Mouse (Mus musculus) yolk sac, embryonic 10.5 days (tissue): Measurements from ENCODE around the gene Dgcr2.

Source experiments
- DNase-seq: peaks from one replicate; pipeline ENCODE4 v3.0.0-alpha.2; 2017; ENCODE audit warnings: low spot score

The Dgcr2 gene

GRCm38 (mm10) chr16:17911052-17911595 lies 12.8 kb upstream of the Dgcr2 start, which contains the start of gene Ess2:
Gene Ess2, minus strand, starts transcription at chr16:17911348.
- peak; percentile 89 for DNase-seq

GRCm38 (mm10) chr16:17896091-17896490 lies 2.3 kb downstream of the Dgcr2 start:
- no peak for DNase-seq

GRCm38 (mm10) chr16:17893923-17894322 lies 4.4 kb downstream of the Dgcr2 start, which contains the start of gene Tssk1:
Gene Tssk1, plus strand, starts transcription at chr16:17894223.
- DNase-seq = no peak

GRCm38 (mm10) chr16:17892606-17893005 lies 5.8 kb downstream of the Dgcr2 start:
- no peak for DNase-seq

GRCm38 (mm10) chr16:17891567-17891959 lies 6.8 kb downstream of the Dgcr2 start, which contains the start of gene Gm20518:
Gene Gm20518, minus strand, starts transcription at chr16:17891671.
- peak; percentile 98 for DNase-seq

GRCm38 (mm10) chr16:17890917-17891566 lies 7.3 kb downstream of the Dgcr2 start:
- DNase-seq = peak; percentile 58

- no peak for DNase-seq
These were observed 8.0 kb downstream of the Dgcr2 start for GRCm38 (mm10) chr16:17890342-17890727.

GRCm38 (mm10) chr16:17889689-17890341 lies 8.5 kb downstream of the Dgcr2 start:
- no peak for DNase-seq

GRCm38 (mm10) chr16:17884116-17884515 lies 14.2 kb downstream of the Dgcr2 start:
- DNase-seq = no peak

- no peak for DNase-seq
These were observed 16.2 kb downstream of the Dgcr2 start for GRCm38 (mm10) chr16:17882196-17882595.

GRCm38 (mm10) chr16:17879571-17879970 lies 18.8 kb downstream of the Dgcr2 start:
- no peak for DNase-seq

- no peak for DNase-seq
These were observed 22.3 kb downstream of the Dgcr2 start for GRCm38 (mm10) chr16:17876096-17876495.

- DNase-seq = no peak
These were observed 23.2 kb downstream of the Dgcr2 start for GRCm38 (mm10) chr16:17875174-17875573.

GRCm38 (mm10) chr16:17872995-17873394 lies 25.4 kb downstream of the Dgcr2 start:
- no peak for DNase-seq

GRCm38 (mm10) chr16:17871248-17871647 lies 27.1 kb downstream of the Dgcr2 start:
- no peak for DNase-seq

- peak; percentile 78 for DNase-seq
These were observed 32.6 kb downstream of the Dgcr2 start for GRCm38 (mm10) chr16:17865770-17866169.

- no peak for DNase-seq
These were observed 33.1 kb downstream of the Dgcr2 start for GRCm38 (mm10) chr16:17865293-17865692.

GRCm38 (mm10) chr16:17858592-17858991 lies 39.8 kb downstream of the Dgcr2 start:
- DNase-seq = no peak

- DNase-seq = no peak
These were observed 41.2 kb downstream of the Dgcr2 start for GRCm38 (mm10) chr16:17857157-17857556.

- DNase-seq = no peak
These were observed 45.1 kb downstream of the Dgcr2 start for GRCm38 (mm10) chr16:17853263-17853662.

GRCm38 (mm10) chr16:17851860-17852259 lies 46.5 kb downstream of the Dgcr2 start:
- DNase-seq = no peak

- no peak for DNase-seq
These were observed 47.0 kb downstream of the Dgcr2 start for GRCm38 (mm10) chr16:17851331-17851730.

- no peak for DNase-seq
These were observed 48.9 kb downstream of the Dgcr2 start for GRCm38 (mm10) chr16:17849486-17849885.
